Mouse (Mus musculus) bone marrow, adult 2 months (tissue): ENCODE measurements around the gene Fam47e.

Source experiments
- CTCF ChIP-seq: fragments of 200-500 bp; IDR thresholded peaks from 2 replicates; pipeline ENCODE4 v1.5.1; 2011; ENCODE audit warnings: low read length, control low read depth; ENCODE audit not compliant: control insufficient read depth, insufficient read depth
- POLR2A ChIP-seq: fragments of 200-500 bp; IDR thresholded peaks from 2 replicates; pipeline ENCODE4 v1.6.1; 2011; ENCODE audit warnings: low read depth, mild to moderate bottlenecking, control low read depth, low read length, borderline replicate concordance; ENCODE audit not compliant: control insufficient read depth

GRCm38 (mm10) chr5:92557508-92557907, 2.6 kb downstream of the Fam47e start:
- TF ChIP-seq CTCF, result no peak
- TF ChIP-seq POLR2A, result no peak
